Mouse (Mus musculus): Measurements from ENCODE around the gene Tbp. TPM values are rescaled to one million over a fixed set of nuclear protein-coding genes. Genes with fewer than 3 reads are reported as not detected.

Tbp gene
- 17.0 and 19.9 TPM in 2 replicates for polyA plus RNA-seq (2012; rRNA removed)

DNA sequence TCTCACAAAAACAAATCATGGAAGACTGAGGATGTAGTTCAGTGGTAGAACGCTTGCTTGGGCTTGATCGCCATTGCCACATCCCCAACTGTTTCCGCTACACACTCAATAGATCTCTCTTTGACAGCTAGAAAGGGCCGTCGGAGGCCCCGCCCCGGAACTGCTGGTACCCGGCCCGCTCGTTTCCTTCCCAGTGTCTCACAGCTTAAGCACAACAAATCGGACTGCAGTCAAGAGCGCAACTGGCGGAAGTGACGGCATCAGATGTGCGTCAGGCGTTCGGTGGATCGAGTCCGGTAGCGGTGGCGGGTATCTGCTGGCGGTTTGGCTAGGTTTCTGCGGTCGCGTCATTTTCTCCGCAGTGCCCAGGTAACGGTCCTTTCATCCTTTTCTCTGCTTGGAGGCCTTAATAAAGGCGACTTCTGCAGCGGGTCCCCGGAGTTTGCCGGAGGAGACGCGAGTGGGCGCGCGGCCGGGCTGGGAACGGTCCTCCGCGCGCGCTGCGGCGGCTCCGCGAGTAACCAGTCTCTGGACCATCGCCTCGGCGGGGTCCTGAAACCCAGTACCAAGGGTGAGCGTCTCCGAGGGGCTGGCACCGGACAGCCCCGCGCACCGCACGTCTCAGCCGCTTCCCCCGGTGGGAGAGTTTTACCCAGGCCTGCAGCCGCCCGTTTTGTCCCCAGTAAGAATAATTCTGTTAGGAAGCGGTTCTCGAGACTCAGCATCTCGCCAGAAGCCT lies at the start of gene Tbp, which contains the start of gene Psmb1:
Gene Tbp, plus strand, starts transcription at position 233 of the 739 bp plus-strand sequence.
Gene Psmb1, minus strand, starts transcription at position 96 of the 739 bp plus-strand sequence.

DNA sequence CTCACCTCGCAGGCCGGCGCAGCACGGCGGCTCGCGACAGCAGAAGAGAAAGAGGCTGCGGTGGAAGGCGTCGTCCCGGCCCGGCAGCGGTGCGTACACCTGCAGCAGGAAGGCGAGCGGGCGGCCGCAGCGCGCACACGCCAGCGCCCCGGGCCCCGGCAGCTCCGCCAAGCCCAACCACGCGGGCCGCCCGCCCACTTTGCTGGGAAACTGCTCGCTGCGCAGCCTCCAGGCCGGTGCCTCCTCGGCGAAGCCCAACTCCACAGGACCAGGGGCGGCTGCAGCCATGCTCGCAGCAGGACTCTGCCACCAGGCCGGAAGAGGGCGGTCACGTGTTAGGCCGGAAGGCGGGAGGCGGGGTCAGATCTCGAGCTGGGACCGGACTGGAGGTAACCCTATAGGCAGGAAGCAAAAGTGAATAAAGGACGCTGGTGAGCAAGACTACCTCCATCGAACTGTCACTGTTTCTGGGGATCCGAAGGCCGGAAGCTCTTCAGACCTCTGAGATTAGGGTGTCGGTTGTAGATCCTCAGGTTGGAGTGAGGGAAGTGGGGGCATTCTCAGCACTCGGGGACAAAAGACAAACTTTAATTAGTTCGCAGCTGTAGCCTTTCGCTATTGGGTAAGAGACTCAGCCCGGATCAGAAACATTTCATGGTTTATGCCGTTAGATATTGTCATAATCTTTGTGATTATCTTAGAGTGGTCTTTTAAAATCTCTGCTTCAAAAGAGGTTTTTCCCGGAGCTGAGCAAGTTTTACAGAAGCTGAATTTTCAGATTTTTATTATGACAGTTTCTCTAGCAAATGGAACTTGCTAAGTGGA lies 27.5 kb downstream of the Tbp start, which contains the start of gene Pdcd2:
Gene Pdcd2, minus strand, starts transcription at position 316 of the 825 bp plus-strand sequence.

DNA sequence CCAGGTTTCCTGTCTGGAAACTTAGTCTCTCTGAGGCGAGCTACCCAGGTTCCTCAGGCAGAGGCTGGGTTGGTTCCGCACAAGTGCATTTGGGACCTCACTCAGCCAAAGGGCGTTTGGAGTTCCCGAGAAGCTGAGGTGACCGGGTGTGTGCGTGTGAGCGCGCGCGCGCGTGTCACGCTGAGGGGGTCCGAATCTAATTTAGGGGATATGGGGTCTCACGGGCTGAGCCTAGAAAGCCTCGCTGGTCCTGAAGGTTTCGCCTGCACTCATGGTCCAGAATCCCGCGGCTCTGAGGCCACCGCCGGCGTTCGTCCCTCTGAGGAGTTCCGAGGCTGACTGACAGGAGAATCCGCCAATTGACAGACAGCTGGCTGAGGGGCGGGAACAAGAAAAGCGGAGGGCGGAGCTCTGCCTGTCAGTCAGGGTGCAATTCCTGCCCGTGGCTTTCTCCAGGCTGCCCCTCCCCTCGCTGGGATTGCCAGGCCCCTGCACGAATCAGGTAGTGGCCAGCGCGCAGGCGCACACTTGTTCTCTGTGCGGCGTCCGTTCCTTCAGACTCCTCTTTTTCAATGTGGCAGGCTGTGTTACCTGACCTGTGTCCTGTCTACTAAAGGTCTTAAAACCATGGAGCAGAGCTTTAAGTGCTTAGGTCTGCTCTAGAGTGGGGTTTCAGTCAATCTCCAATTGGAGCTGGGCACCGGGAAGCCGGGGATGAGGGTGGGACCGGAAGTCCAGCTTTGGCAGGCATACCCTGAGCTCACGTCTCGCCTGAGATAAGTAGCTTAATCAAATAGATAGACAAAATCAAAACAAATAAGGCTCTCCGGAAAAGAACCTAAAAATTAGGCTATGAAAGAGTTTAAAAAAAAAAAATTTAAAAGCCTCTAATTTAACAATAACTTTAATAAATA lies 64.6 kb downstream of the Tbp start, which contains the start of gene Prdm9:
Gene Prdm9, minus strand, starts transcription at position 341 of the 914 bp plus-strand sequence.

Other genes with a start within 250 kb of the Tbp start
- 1.4 and 1.8 TPM in 2 replicates for gene Dll1, start 123.0 kb upstream of the Tbp start, polyA plus RNA-seq (2012; rRNA removed)
- gene Fam120b, start 103.7 kb upstream of the Tbp start, polyA plus RNA-seq (2012; rRNA removed) = 4.9 and 5.2 TPM in 2 replicates
- gene Psmb1, start 137 bp upstream of the Tbp start, polyA plus RNA-seq (2012; rRNA removed) = 70.0 and 90.4 TPM in 2 replicates
- 10.7 and 11.3 TPM in 2 replicates for gene Pdcd2, start 27.4 kb downstream of the Tbp start, polyA plus RNA-seq (2012; rRNA removed)
- gene Prdm9, start 64.5 kb downstream of the Tbp start, polyA plus RNA-seq (2012; rRNA removed) = 1.9 and 2.2 TPM in 2 replicates
- gene Chd1, start 205.1 kb downstream of the Tbp start, polyA plus RNA-seq (2012; rRNA removed) = 3.6 and 4.2 TPM in 2 replicates